Mouse (Mus musculus) v-Abl transformed pro-B cells (cell line): ENCODE results near the gene Ndufc2.
"Not testable (repeated sequence)": the region's sequence is repeated elsewhere in the genome, so short reads cannot be mapped to it uniquely, and the experiment has no call there.

Source experiments
- in situ Hi-C, 2 experiments: fragments of 400-800 bp; cut with MboI; formaldehyde crosslinking; loops; one replicate each; pipeline ENCODE4 v1.15.1; 2025; ENCODE audit not compliant: unreplicated experiment in 2 of 2

The Ndufc2 gene

GRCm38 (mm10) chr7:97420958-97421651 lies 21.3 kb downstream of the Ndufc2 start:
- in situ Hi-C loops: loop anchor here (5.0 to 25.0 kb wide), 4 partner anchors 154 to 704 kb away; partner anchors contain the start of genes Aamdc (in 1 of the 2), Myo7a (in 1 of the 2) and Rsf1 (in 1 of the 2)

DNA sequence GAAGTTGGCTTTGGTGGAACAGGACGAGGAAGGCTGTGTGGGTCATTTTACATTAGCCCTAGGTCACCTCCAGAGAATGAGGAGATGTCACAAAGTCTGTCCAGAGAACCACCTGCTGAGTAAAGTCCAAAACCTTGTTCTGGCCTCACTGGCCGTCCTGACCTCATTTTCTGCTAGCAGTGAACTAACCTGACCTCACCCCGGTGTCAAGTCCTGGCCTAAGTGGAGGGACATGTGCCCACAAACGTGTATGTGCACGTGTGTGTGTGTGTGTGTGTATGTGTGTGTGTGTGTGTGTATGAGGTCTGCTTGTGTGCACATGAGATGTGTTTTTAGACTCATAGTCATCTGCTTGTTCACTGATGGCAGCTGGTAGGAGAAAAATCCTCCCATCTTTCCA lies 24.0 kb downstream of the Ndufc2 start:
- in situ Hi-C loops: loop anchor here (5.0 to 25.0 kb wide), 4 partner anchors 151 to 701 kb away; partner anchors contain the start of genes Aamdc (in 1 of the 2), Myo7a (in 1 of the 2) and Rsf1 (in 1 of the 2)

DNA sequence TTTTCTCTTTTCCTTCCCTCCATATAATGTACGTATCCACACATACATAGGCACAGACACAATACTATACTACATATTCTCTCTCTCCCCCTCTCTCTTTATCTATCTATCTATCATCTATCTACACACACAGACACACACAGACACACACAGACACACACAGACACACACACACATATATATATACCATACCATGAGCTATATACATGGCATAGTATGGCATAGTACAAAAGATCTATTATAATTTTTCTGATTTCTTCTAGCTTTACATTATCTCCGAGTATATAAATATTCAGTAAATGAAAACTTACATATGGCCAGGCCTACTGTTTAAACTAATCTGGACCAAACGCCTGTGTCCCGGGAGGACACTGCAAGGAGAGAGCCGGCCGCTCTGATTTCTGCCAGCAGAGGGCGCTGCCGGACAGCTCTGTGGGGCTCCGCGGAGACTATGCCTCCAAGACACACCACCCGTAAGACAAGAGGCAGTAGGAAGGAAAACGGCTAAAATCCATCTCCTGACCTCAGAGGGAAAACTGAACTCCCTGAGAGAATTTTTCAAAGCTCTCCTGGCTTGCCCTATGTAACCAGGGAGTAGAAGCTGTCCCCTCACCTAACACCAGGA lies 24.9 kb downstream of the Ndufc2 start:
- in situ Hi-C loops: loop anchor here (5.0 to 25.0 kb wide), 7 partner anchors 138 to 700 kb away; partner anchors contain the start of genes Aamdc (in 1 of the 2), Myo7a (in 1 of the 2) and Rsf1 (in 1 of the 2)

DNA sequence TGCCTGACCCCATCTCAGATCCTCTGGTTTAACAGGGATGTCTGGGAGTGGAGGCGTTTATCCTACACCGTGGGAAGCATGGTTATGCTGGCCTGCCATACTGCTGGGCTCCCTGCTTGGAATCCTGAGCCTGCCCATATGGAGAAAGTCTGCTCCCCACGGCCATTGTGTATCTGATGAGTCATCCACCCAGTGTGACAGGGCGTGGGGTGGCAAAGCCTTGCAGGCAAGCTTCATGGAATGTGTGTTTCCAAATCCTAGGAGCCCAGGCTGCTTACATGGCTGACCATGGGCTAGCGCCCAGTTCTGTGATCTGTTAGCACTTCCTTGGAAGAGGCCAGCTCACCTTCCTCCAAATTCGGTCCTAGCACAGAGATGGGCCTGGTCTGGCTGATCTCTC lies 26.8 kb downstream of the Ndufc2 start:
- in situ Hi-C loops: loop anchor here (5.0 to 25.0 kb wide), 5 partner anchors 136 to 698 kb away; partner anchors contain the start of genes Aamdc (in 1 of the 2) and Rsf1 (in 1 of the 2)

- in situ Hi-C loops: loop anchor here (5.0 to 25.0 kb wide), 5 partner anchors 135 to 698 kb away; partner anchors contain the start of genes Aamdc (in 1 of the 2) and Rsf1 (in 1 of the 2)
These were observed 27.5 kb downstream of the Ndufc2 start for GRCm38 (mm10) chr7:97427296-97427695.

GRCm38 (mm10) chr7:97427778-97428420 lies 28.1 kb downstream of the Ndufc2 start:
- in situ Hi-C loops: loop anchor here (5.0 to 25.0 kb wide), 5 partner anchors 134 to 697 kb away; partner anchors contain the start of genes Aamdc (in 1 of the 2) and Rsf1 (in 1 of the 2)

DNA sequence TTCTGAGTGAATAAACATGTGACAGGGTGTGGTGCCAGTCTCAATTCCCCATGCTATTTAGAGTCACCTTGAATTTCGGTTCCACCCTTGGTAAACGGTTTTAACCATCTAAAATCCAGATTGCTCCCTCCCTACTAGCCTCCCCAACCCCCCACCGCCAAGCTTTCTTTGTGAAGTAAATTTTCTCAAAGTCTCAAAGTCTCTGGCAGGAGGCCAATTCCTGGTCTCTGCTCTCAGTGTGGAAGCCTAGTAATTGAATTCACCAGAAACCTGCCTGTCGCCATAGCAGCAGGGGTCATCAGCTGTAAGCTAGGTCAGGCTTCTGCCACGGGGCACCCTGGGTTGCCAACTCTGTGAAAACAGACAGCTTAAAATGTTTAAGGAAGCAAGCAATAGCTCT lies 29.9 kb downstream of the Ndufc2 start:
- in situ Hi-C loops: loop anchor here (5.0 to 25.0 kb wide), 5 partner anchors 133 to 695 kb away; partner anchors contain the start of genes Aamdc (in 1 of the 2) and Rsf1 (in 1 of the 2)

- in situ Hi-C loops: loop anchor here (25.0 kb wide), 2 partner anchors 129 to 554 kb away; no protein-coding TSS in a partner anchor
These were observed 33.7 kb downstream of the Ndufc2 start for GRCm38 (mm10) chr7:97433517-97433916.

DNA sequence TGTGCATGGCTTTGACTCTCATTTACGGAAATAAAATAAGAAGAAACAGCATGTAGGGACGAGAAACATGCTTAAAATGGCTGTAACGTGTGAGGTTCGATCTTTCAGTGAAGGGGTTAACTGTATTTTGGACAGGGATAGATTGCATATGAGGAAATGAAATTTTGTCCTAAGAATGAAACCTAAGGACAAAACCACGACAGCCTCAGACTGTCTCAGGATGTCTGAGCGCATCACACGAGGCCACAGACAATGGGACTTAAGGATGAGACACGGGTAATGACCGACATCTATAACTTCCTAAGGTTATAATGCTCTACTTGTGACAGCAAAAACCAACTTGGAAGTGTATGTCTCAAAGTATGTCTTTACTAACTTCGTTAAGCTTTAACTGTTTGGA lies 34.7 kb downstream of the Ndufc2 start:
- in situ Hi-C loops: loop anchor here (25.0 kb wide), 2 partner anchors 128 to 553 kb away; no protein-coding TSS in a partner anchor

DNA sequence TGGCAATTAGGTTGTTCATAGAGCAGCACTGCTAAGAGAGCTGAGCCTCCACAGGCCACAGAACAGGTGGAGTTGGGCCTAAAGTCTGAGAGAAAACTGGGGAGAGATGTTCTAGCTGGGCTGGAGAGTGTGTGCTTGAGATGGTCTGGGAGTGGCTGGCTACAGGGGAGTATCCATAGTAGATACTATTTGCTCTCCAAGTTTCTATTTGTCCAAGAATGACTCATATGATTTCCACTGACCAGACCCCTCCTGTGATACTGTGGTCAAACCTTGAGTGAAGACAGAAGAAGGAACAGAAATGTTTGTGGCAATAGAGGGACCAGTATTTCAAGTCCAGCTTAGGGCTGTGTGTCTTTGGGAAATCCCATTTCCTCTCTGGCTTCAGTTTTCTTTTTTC lies 39.2 kb downstream of the Ndufc2 start:
- in situ Hi-C loops: loop anchor here (25.0 kb wide), 2 partner anchors 123 to 548 kb away; no protein-coding TSS in a partner anchor

GRCm38 (mm10) chr7:97446171-97446925 lies 46.5 kb downstream of the Ndufc2 start:
- in situ Hi-C loops: loop anchor here (25.0 kb wide), 2 partner anchors 116 to 541 kb away; no protein-coding TSS in a partner anchor

GRCm38 (mm10) chr7:97447050-97447531 lies 47.3 kb downstream of the Ndufc2 start:
- in situ Hi-C loops: loop anchor here (25.0 kb wide), 2 partner anchors 115 to 540 kb away; no protein-coding TSS in a partner anchor

DNA sequence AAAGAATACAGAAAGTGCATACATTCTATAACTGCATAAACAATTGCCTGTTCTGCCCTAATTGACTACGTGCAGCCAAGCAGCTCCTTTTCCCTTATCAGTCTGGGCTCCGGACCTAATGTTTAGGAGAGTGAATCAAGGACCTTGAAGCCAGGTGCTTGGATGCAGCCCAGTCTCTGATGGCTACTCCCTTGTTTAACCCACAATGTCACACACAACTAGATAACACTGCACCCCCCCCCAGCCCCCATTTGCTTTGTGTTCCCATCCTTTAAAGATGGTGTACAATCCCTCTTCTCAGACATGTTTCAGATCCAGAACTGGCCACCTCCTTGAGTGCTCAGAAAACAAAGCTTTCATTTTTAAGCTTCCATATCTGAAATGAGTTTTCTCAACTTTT lies 51.2 kb downstream of the Ndufc2 start, which contains the start of gene Kctd14:
Gene Kctd14 (plus strand): TSS at position 301 of the 400 bp plus-strand sequence.
- in situ Hi-C loops: not testable (repeated sequence)

DNA sequence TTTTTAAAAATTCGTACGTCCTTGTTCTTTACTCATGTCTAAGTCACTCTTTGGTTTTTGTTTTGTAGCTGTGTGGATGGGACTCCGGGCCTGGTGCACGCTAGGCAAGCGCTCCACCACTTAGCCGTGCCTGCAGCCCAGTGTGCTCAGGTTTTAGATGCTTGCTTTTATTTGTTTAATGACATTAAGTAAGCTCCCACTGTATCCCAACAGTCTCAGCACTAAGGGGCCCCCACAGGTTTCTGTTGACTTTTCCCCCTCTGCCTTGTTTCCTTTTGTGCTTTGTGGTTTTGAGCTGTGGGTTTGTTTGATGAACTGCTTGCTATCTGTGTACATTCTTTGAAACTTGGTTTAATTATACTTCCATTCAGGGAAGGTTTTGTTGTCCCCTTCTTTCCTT lies 52.4 kb downstream of the Ndufc2 start:
- in situ Hi-C loops: no loop called here

DNA sequence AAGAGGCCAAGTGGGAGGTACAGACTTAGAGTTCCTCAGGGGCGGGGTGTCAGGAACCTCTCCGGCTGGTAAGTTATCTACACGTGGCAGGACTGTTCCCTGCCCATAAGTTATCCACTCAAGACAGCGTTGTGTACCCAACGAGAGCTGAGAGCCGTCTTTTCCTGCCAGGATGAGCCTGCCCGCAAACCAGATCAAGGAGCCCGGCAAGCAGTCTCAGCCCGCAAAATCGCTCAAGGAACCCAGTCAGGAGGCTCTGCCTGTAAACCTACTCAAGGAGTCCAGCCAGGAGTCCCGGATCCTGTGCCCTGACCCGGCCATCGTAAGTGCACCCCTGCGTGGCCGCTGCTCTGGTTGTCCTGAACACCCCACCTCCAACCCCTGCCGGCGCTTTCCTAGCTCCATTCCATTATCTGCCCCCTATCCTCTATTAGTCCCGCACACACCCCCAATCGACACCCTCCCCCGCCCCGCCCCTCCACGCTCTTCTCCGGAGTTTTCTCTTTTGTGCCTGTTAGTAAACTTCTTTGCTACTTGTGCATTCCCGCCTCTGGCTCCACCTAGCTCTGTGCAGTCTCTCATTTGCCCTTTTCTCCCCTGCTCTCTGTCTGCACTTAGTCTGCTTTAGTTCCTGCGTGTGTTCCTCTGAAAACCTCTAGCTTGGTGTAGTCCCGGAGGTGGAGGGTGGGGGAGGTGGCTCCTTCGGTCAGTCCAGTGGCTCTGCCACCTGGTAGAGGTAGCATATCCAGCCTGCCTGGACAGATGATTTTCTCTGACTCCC lies 53.5 kb downstream of the Ndufc2 start:
- in situ Hi-C loops: no loop called here

DNA sequence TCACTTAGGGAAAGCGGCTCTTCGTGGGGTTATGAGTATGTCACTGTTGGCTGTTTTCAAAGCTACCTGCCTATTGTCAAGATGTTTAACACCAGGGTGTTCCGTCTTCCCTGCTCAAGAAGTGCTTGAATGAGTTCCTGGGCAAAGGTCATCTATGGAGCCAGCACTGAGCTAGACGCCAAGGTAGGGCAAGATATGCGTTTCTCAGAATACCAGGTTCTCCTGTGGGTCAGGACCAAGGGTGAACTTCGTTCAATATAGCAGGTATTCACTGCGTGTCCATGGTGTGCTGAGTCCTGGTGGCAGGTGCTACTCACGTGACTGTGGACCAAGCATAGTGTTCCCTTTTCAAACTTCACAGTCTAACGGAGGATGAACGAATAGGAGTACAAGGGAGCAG lies 55.0 kb downstream of the Ndufc2 start:
- in situ Hi-C loops: no loop called here

- in situ Hi-C loops: no loop called here
These were observed 55.8 kb downstream of the Ndufc2 start for GRCm38 (mm10) chr7:97455577-97455976.
